Mouse (Mus musculus) bone marrow macrophage, adult 2 months (primary cell): ENCODE results near the gene Mfsd11. TPM values are rescaled to one million over a fixed set of nuclear protein-coding genes. Genes with fewer than 3 reads are reported as not detected.
"Not testable (repeated sequence)": the region's sequence is repeated elsewhere in the genome, so short reads cannot be mapped to it uniquely, and the experiment has no call there.

Experiments
- H3K27ac ChIP-seq: 2 replicates; pipeline ENCODE4 v1.5.1; 2012; ENCODE audit warnings: low read depth, low read length; ENCODE audit not compliant: insufficient read depth
- H3K4me1 ChIP-seq: 2 replicates; pipeline ENCODE4 v1.6.1; 2012; ENCODE audit warnings: low read length; ENCODE audit not compliant: control insufficient read depth, insufficient read depth
- H3K4me3 ChIP-seq: 2 replicates; pipeline ENCODE4 v1.5.1; 2012; ENCODE audit warnings: mild to moderate bottlenecking, low read length, moderate library complexity; ENCODE audit not compliant: insufficient read depth
- CTCF ChIP-seq: IDR thresholded peaks from 2 replicates; pipeline ENCODE4 v1.5.1; 2012; ENCODE audit warnings: low read depth, mild to moderate bottlenecking, low read length, moderate library complexity
- POLR2A ChIP-seq: IDR thresholded peaks from 2 replicates; pipeline ENCODE4 v1.6.1; 2012; ENCODE audit warnings: mild to moderate bottlenecking, low read depth, low read length, borderline replicate concordance
- polyA plus RNA-seq: library from polyadenylated mRNA; stranded (reverse); fragments of >200 nt; gene quantifications from 2 replicates; pipeline ENCODE4 v1.2.4, GENCODE M21; 2012; ENCODE audit not compliant: missing spikeins, insufficient read depth, insufficient read length

Mfsd11 gene
- polyA plus RNA-seq, 1 experiment = 108 TPM

DNA sequence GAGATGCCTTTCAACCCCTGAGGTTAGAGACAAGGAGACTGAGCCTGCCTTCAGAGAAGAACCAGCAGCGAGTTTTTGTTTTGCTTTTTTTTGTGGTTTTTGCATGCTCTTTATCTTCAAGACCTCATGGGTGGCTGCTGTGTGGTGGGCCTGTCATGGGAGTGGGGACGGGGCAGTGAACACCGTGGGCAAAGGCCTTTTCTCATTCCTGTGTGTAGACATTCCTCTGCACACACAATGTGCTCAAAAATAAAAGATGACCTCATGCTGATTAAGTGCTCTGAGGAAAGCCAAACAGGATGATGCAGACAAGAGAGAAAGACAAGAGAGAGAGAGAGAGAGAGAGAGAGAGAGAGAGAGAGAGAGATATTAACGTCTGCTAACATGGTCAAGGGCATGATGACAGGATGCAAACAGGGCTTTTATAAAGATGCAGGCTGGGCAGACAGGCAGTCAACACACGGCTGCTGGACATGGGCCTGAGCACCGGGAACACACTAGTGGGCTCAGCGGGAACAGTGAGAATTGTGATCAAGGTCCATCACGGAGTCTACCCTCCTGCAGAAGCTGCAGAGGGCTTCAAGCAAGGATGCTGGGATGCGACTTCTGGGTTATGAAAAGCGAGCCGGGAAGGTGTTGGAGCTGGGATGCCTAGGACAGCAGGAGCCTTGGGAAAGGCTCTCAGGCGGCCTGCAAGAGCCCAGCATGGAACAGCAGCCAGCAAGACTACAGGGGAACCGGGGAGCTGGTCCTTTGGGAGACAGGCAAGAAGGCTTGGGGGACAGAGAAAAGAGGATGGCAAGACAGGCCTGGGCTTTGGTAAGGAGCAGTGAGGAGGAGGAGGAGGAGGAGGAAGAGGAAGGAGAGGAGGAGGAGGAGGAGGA is 30.9 kb upstream of the Mfsd11 start:
- H3K4me3 ChIP-seq = no peak overlapping the region
- TF ChIP-seq POLR2A (no peak), CTCF (no peak)
- peaks cover 14% of the 10 kb centered on the region for H3K4me1 ChIP-seq
- H3K27ac ChIP-seq = no peak overlapping the region

DNA sequence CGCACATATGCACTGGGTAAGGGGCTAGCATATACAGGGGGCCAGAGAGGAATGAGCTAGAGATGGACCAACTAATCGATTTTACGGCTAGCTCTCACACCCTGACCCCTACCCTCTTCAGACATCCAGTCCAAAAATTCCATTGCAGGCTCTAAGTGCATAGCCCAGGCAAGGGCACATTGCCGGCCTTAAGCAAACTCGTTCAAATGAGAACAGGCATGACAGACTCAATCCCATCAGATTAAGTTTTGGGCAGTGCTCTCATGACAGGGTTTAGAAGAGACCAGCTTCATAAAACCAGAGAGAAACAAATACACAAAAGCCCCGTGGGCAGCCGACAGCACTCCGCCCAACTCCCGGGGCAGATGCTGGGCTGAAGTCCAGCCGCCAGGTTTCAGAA is 30.0 kb upstream of the Mfsd11 start:
- Histone ChIP-seq H3K27ac (no peak overlapping the region), H3K4me1 (peaks cover 14% of the 10 kb centered on the region), H3K4me3 (no peak overlapping the region)
- TF ChIP-seq POLR2A = no peak
- TF ChIP-seq CTCF = no peak

DNA sequence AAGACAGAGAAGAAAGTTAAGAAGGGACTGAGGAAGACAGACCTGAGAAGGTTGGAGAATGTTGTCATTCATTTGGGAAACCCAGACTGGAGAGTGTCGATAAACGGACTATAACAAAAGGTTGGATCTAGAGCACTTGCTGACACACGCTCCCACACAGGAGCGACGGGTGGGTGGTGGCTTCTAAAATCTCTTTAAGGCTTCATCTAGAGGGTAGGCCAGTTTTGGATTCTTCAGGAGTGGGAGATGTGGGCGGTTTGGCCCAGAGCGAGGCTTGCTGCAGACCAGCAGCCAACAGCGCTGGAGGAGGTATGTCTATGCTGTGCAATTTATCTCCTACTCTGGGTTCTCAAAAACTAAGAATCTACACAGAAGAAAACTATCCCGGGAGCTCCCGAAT is 29.6 kb upstream of the Mfsd11 start:
- no peak overlapping the region for H3K4me3 ChIP-seq
- TF ChIP-seq POLR2A = no peak
- TF ChIP-seq CTCF = no peak
- H3K4me1 ChIP-seq = peaks cover 14% of the 10 kb centered on the region
- H3K27ac ChIP-seq = no peak overlapping the region

DNA sequence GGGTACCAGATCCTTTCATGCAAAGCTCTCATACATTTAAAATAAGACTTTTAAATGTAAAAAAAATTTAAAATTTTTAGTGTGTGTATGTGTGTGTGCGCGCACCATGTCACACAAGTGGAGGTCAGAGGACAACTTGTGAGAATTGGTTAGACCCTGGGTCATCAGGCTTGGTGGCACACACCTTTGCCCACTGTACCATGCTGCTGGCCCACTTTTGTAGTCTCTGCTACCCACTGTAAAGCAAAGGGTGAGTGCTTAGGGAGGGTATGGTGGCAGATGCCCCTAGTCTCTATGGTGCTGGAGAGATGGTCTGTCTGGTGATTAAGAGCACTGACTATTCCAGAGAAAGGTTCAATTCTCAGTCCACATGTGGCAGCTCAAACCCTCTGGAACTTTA is 29.0 kb upstream of the Mfsd11 start:
- Histone ChIP-seq H3K4me1 (peaks cover 16% of the 10 kb centered on the region), H3K27ac (no peak overlapping the region), H3K4me3 (no peak overlapping the region)
- no peak for TF ChIP-seq POLR2A
- TF ChIP-seq CTCF = no peak

GRCm38 (mm10) chr11:116823885-116824284 is 28.4 kb upstream of the Mfsd11 start:
- H3K4me3 ChIP-seq, H3K27ac ChIP-seq: not testable (repeated sequence)
- H3K4me1 ChIP-seq = peaks cover 18% of the 10 kb centered on the region

GRCm38 (mm10) chr11:116825230-116825629 is 27.0 kb upstream of the Mfsd11 start:
- no peak overlapping the region for H3K27ac ChIP-seq
- H3K4me3 ChIP-seq = no peak overlapping the region
- H3K4me1 ChIP-seq = peaks cover 18% of the 10 kb centered on the region
- TF ChIP-seq POLR2A = no peak
- no peak for TF ChIP-seq CTCF

DNA sequence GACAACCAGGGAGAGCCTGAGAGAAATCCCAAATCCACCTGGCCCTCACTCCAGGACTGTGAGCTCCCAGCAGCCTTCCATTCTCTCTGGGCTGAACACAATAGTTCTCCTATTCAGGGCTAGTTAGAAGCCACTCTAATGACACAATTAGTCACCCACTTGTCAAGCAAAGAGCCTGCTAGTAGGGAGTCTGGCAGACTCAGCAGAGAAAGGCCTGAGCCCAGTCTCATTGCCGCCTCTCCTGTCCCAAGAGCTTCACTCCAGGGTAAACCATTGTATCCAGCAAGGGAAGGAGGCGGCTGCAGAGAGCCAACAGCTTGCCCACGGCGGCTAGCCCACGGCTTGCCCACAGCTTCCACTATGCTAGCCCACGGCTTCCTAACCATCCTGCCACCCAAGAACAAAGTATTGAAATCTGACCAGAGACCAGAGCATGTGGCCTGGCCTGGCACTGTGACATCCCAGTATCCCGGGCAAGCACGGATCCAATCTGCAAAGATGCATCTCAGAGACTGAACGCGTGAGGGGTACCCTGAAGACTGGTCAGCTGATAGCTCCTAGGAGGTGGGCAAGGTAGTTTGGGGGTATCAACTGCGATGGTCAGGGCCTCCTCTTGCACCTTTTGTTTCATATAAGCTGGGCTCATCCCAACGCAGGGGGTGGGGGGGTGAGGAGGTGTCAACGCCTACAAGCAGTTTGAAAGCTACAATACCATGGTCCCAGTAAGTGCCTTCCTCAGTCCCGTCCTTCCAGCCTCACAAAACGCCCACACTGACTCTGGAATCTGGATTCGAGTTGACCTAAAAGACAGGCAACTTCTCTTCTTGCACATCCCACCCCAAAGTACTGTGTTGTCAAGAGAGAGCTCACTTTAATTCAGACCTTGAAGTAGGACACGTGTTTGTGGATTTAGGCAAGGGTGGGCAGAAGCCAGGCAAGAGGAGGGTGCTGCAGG is 25.4 kb upstream of the Mfsd11 start:
- no peak overlapping the region for H3K4me3 ChIP-seq
- TF ChIP-seq POLR2A (no peak), CTCF (no peak)
- H3K27ac ChIP-seq = no peak overlapping the region
- peaks cover 4% of the 10 kb centered on the region for H3K4me1 ChIP-seq

GRCm38 (mm10) chr11:116827534-116828165 is 24.6 kb upstream of the Mfsd11 start, which contains the start of gene Mxra7:
Gene Mxra7, minus strand, starts transcription at chr11:116828046.
- no peak for TF ChIP-seq POLR2A
- TF ChIP-seq CTCF = no peak
- peak within 1 kb of the TSS; percentile 46 for H3K4me3 ChIP-seq
- H3K27ac ChIP-seq = no peak within 1 kb of the TSS
- peaks cover 4% of the 10 kb centered on the region for H3K4me1 ChIP-seq

DNA sequence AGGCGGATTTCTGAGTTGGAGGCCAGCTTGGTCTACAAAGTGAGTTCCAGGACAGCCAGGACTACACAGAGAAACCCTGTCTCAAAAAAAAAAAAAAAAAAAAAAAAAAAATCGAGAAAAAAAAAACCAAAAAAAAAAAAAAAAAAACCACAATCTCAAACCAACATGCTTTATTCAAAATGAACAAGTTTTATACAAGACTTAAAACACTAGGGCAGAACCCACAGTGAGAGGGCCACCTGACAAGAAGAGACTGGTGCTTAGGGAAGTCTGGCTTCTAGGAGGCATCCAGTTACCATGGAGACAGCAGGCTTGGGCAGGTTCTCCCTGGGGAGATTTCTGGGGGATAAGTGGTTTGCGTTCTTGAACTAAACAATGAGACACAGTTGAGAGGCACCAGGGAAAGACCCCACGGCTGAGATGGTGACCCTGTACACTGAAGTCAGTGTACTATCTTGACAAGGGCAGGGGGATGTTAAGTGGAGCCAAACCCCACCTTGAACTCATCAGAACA is 20.0 kb upstream of the Mfsd11 start:
- Histone ChIP-seq H3K4me1 (peaks cover 19% of the 10 kb centered on the region), H3K27ac (no peak overlapping the region), H3K4me3 (no peak overlapping the region)
- TF ChIP-seq CTCF = no peak
- TF ChIP-seq POLR2A = no peak

DNA sequence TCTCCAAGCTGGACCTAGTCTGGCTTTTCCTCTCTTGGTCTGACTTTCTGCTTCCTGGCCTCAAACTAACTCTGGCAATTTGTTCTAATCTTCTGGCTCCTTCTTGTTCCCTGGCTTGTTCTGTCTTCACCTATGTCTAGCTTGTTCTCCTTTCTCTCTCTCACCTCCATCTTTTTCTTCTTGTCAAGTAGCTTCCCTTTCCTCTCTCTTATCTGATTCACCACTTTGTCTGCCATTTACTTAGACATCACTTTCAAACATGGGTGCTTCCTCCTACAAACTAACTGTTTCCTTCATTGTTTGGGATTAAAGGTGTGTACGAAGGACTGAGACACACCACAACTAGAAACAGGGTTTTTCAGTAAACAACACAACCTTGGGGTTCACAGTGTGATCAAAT is 17.3 kb upstream of the Mfsd11 start:
- Histone ChIP-seq H3K4me1 (peaks cover 15% of the 10 kb centered on the region), H3K27ac (no peak overlapping the region), H3K4me3 (no peak overlapping the region)
- TF ChIP-seq POLR2A = no peak
- no peak for TF ChIP-seq CTCF
